Mouse (Mus musculus) urinary bladder, postnatal 14 days (tissue): ENCODE data around the gene Bdkrb1.
A peak's percentile ranks its signal among the peaks of the same experiment; 100 is the strongest.

Source experiments
- DNase-seq: peaks from one replicate; pipeline ENCODE4 v3.0.0; 2021; ENCODE audit warnings: low spot score

Gene Bdkrb1

DNA sequence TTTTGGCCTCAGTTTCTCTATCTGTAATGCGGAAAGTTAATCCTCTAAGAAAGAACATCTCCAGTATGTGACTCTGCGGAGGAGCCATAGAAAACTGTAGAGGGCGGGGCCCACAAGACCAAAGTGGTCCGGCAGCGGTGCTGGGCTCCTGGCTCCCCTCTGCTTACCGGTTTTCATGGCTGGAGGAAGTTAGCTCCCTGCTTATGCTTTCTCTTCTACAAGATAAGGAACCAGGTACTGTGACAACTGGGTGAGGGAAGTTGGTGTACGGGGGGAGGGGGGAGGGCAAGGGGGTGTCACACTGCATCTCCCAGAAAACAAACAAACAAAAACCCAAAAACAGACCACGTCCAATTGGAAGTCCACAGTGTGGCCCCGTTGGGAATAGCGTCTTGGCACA lies 4.4 kb upstream of the Bdkrb1 start:
- DNase-seq: no peak

DNA sequence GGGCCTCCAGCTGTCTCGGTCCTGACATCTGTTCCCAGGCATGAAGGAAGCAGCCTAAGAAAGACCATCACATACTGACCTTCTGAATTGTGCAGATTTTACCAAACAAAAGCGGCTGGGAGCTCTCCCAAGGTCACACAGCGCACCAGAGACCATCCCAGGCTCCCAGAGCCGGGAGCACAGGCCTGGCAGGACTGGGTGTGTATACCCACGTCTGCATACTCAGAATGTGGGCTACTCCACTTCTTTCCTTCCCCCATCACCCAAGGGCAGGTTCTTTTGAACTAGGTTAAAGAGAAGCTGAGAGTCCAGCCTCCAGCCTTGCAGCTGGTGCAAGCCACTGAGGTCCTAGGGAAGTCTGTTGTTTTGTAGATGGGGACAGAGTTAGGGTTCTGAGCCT lies 3.8 kb upstream of the Bdkrb1 start:
- no peak for DNase-seq

DNA sequence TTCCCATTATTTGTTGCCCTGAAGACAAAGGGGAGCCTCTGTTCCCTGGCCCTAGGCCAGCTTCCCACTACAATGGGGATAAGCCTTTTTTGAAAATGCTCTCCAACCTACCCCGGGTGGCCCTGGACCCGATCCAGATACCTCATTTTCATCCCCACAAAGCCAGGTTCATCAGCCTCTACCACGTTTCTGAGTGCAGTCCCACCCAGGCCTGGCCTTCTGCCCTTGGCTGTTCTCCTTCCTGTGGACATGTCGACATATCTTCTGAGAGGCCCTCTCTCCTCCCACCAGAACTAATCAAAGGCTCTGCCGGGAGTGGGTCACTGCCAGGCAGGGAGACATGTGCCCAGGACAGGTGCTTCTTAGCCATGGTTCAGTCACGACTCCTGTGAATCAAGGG lies 1.3 kb upstream of the Bdkrb1 start:
- DNase-seq: peak; percentile 49

DNA sequence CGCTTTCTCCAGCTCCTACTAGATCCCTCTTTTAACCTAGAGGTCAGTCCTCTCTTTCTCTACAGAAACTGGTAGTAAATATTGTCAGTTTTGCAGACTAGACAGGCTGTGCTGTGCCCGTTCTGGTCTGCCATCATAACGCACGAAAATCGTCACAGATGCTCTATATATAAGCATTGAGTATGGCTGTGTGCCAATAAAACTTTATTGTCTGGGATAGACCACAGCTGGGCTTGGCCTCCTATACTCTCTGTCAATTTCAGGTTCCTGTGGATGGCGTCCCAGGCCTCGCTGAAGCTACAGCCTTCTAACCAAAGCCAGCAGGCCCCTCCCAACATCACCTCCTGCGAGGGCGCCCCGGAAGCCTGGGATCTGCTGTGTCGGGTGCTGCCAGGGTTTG lies 1.0 kb downstream of the Bdkrb1 start:
- DNase-seq: no peak

DNA sequence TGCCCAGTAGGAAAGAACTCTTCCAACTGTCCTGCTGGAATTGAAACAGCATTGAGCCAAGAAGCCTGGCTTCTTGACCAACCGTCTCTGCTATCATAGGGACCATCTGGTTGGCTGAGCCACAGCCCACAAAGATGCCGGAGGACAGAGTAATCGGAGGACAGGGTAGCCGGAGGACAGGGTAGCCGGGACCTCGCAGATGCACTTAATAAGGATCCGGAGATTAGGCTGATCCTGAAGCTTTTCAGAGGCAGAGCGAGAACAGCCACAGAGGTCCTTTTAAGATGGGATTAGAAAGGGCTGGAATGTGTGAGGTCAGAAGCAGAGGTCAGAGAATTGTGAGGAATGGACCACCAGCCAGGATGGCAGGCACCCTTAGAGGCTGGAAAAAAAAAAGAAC lies 2.3 kb downstream of the Bdkrb1 start:
- DNase-seq: no peak

DNA sequence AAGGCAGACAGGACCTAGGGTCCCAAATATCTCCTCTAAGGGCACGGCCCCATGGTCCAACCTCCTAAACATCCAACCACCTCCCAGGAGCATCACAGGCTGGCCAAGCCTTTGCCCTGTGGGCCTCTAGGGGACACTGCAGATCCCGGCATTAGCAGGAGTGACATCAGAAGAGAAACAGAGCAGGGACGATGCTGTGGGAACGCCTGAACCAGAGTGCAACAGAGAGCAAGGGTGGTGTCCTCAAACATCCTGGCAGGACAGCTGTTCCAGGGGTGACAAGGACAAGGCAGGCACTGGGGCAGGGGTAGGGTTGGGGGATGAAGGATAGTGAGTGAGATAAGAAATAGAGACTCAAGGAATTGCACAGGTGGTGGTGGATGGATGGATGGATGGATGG lies 4.0 kb downstream of the Bdkrb1 start:
- no peak for DNase-seq

DNA sequence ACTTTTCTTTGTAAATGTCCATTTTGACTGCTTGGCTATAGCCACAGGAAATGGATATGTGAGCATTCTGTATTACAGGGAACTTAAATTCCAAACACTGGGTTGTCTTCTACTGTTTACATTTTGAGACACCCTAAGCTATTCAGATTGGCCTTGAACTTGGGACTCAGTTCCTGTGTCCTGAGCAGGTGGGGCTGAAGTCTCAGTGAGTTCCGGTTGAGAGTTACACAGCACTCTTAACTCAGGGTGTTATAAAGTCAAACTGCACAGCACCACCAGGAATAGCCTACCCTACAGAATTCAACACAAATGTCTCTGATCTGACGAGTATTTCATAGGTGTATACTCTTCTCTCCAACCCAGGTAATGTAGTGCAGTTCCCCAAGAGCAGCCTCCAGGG lies 8.2 kb downstream of the Bdkrb1 start:
- DNase-seq: no peak

DNA sequence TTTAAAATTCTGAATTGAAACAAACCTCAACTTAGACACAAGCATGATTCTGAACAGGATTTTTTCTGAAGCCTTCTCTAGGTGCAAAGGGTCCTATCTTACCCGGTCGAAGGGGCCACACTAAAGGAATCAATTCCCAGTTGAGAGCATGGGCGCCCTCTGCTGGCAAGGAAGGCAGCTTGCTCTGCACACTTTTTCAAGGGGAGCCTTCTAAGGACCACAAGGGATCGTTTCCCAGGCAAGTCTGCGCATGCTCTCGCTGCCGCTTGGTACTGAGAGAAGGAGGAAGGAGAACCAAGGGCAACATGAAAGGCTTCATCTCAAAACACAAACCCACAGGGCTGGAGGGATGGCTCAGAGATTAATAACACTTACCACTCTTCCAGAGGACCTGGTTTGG lies 8.9 kb downstream of the Bdkrb1 start:
- DNase-seq: peak; percentile 59

DNA sequence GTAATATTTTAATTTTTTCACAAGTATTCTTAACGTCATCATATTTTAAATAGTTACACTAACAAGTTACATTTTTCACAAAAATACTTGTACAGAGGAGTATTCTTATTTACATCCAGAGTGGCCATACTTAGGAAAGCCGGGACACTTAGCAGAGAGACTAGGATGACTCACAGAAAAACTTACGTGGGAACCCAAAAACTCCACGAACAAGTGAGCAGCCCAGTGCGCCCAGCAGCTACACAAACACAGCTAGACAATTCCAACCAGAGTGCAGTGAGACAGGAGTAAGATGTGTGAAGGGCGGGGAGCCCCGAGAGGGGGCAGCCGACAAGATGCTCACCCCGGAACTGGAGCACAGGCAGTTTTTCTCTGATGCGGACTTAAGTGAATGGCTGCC lies 10.7 kb downstream of the Bdkrb1 start:
- DNase-seq: no peak

DNA sequence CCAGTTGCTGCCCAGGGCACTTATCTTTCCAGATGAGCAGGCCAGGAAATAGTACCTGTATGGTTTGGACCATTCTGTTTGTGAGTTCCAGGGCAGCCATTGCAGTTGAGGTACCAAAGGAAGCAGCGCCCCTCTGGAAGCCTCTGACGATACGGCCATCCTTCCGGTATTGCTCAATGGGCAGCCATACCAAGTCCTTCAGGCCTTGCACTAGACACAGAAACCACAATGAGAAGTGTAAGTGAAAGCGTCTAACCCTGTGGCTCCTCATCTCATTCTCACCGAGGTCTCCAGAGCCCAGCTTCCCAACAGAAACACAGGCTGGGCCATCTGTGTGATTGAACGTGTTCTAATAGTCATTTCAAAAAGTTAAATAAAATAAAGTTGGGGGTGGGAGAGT lies 19.2 kb downstream of the Bdkrb1 start:
- no peak for DNase-seq

DNA sequence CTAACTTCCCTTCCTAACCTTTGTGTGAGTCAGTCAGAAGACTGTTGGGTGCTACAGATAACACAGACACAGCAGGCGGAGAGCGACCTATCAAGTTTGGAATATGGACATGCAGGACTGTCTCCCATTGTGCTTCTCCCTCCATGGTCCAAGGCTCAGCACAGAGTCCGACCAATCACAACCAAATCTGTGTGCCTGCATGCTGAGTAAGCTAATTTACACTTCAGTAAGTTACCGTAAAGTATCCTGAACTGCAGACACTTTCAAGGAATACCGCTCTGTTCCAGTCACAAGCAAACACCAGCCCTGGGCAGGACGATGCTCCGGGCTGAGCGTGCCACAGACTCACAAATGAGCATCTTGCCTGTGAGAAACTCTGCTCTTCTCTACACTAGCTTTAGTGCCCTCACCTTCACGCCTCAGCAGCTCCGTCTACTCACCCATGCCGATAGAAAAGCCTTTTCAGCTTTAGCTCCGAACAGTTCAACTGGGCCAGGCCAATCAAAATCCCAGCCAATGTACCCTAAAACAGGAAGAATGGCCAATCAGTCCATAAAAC lies 20.2 kb downstream of the Bdkrb1 start:
- no peak for DNase-seq

DNA sequence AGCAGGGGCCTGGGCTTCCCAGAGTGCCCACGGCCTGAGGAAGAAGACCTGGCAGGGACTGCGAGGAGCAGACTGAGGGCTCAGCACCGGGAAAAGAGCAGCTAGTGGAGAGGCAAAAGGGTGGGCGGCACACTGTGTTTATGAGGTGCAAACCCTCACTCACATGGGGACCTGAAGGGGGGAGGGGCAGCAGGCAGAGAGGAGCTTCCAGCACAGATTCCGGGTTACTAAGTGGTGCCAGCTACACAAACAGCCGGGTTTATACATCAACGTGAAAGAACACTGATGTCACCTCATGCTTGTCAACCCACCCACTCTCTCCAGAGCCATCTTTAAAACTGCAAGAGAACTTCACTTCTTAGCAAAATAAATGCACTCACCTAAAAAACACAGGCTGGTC lies 22.9 kb downstream of the Bdkrb1 start:
- DNase-seq: no peak

DNA sequence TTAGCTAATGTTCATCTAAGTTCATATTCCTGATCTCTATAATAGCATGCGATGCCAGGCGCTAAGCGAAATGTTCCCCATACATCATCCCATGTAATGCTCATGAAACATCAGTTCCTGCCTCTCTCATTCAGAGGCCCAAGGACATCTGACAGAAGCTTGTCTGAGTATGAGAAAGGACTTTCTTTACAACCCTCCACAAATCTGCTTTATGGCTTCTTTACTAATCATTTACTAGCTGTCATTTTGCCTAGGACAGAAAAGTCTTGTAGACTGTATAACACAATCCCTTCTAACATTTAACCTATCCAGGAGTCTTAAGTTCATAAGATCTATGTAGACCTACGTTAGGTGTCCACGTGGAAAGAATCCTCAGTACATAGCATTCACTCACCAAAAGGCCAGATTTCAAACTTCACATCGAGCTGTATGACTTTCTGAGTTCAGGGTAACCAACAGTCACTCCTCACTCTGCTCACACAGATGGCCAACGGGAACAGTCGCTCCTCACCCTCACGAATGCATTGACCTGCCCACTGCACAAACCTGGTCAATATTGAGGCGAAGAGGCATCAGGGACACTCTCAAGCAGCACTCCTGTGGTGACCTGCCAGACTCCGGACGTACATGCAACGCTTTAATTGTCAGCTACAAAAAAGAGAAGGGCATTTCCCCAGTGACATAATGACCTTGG lies 31.6 kb downstream of the Bdkrb1 start:
- DNase-seq: no peak

DNA sequence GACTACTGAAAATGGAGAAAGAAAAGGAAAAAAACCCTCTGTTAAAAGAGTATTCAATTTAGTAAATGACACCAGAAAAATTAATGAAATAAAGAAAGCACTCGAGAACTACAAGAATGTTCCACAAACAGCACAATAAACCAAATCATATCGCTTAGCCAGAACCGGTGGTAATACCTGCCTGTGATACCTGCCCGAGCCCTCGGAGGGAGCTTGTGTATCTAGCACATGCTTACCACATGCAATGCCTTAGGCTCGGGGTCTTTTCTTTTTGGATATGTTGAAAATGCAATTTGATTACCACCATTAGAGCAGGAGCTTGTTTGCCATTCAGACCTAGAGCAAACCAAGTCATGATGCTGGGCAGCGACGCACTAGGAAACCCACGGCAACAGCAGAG lies 33.7 kb downstream of the Bdkrb1 start:
- DNase-seq: no peak

DNA sequence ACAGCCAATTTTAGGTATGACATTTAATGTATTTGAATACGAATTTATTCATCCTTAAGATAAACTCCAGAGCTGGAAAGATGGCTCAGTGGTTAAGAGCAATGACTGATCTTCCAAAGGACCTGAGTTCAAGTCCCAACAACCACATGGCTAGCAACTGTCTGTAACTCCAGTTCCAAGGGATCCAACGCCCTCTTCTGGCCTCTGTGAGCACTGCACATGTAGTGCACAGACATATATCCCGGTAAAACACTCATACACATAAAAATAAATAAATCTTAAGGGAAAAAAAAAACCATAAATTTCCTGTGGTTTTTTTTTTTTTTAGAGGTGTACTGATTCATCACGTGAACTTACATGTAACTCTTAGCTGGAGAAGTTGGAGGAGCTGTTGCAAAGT lies 34.7 kb downstream of the Bdkrb1 start:
- DNase-seq: no peak

DNA sequence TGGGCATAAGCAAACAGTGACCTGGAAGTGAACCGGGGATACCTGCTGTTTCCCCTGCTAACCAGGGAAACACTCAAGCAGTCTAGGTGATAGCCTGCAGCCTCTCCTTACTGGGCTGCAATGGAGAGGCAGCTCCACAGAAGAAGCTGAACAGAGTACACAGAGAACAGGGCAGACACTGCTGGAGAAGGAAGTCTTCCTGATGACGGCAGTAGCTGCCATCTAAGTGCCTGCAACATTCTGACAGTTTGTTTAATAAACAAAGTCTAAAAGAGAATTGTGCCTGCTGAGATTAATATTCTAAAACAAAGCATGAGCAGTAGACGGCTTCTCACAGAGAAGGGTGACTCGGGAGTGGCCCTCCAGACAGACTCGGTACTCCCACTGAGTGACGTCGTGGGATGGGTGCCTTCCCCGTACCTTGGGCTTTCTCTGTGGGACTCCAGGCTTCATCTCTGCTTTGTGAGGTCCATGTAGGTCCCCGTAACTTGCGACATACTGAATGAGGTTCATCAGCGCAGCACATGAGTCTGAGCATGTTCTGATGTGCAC lies 40.0 kb downstream of the Bdkrb1 start:
- DNase-seq: no peak
